Mouse (Mus musculus) CD8-positive naive resting alpha-beta T cell, adult 2 months (primary cell): ENCODE results near the gene Olfr785.
"Not testable (repeated sequence)": the region's sequence is repeated elsewhere in the genome, so short reads cannot be mapped to it uniquely, and the experiment has no call there.

ENCODE experiments used
- DNase-seq, 2 experiments: peaks; one replicate each; pipeline ENCODE4 v3.0.0; 2022; ENCODE audit warnings: low read depth in 2 of 2, low spot score in 2 of 2

Olfr785 gene

DNA sequence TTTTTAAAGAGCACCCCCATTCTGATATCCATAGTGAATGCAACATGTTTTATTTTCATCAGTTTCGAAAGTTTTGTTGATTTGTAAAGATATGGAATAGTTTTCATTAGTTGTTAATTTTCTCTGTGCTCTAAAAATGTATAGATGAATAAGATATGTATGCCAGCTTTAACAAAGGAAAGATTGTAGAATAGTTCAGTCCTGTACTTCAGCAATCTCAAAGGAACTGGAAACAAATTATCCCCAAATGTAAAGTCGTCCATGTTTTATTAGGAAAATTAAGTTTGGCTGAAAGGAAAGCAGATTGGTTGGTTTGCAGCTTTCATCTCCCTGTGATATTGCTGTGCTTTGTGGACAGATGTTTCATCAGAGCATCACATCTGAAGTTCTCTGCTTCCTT is at the start of gene Olfr785:
TSS of gene Olfr785 (plus strand) at position 301 of the 400 bp plus-strand sequence.
- no peak for DNase-seq

DNA sequence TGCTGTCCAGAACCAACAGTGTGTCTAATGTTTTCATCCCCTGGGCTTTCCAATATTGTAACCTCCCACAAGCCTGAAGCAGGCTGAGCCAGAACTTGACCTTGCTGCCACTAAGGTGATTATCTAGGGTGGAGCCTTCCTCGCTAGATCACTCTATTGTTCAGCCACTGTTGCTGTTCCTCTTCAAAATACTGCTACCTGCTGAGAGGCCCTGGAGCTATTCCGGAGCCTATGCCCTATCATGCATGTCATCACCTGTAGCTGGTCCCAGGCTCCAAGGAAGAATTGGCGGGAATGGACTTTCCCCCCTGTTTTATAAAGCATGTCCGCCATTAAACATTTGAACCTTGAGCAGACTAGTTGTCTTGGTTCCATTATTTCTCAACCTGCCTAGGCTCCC is 48.7 kb upstream of the Olfr785 start:
- DNase-seq, result not testable (repeated sequence)

GRCm38 (mm10) chr10:129357307-129357706 is 47.9 kb upstream of the Olfr785 start:
- DNase-seq, result no peak

- not testable (repeated sequence) for DNase-seq
Observed at GRCm38 (mm10) chr10:129374051-129374450, 31.2 kb upstream of the Olfr785 start.

DNA sequence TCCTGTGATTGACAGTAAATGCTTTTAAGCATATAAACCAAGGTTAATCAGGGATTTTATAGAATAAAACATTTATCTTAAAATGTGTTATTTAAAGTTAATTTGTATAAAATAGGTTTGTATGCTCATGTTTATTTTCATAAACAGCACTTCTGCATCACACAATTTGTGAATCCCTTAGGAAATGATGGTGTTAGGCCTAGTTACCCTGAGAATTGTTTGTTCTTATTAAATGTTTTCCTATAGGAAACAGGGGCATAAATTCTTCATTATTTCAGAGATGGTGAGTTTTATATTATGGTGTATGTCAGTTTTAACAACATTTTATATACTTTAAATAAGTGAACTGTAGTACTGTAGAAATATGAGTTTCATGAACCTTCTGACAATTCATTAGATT is 21.4 kb upstream of the Olfr785 start, which contains the start of gene Olfr784:
TSS of gene Olfr784 (plus strand) at position 301 of the 400 bp plus-strand sequence.
- DNase-seq, result no peak

- no peak for DNase-seq
Observed at GRCm38 (mm10) chr10:129400892-129401291, 4.3 kb upstream of the Olfr785 start.

DNA sequence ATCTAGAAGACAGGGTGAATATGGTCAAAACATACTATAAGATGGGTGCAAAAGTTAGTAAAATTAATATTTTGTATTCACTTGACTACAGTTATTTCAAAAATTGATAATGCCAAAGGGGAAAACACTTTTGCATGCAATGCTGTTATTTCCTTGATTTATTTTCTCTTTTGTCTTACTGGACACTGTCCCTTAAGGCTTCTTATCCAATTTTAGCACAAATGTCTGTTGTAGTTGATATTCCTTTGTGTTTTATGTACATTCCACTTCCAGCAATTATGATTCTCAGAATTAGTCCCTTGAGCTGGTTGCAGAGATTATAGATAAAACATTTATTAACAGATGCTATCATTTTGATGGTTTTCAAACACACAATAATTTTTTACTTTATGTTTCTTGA is 21.8 kb downstream of the Olfr785 start, which contains the start of gene Olfr786:
TSS of gene Olfr786 (plus strand) at position 301 of the 400 bp plus-strand sequence.
- DNase-seq, result no peak
